Mouse (Mus musculus) heart, adult 11 months (tissue): ENCODE measurements around the gene Sos2.

Experiments
- DNase-seq: peaks from one replicate; pipeline ENCODE4 v3.0.0; 2022

Gene Sos2

GRCm38 (mm10) chr12:69681566-69682061 is at the start of gene Sos2:
Gene Sos2, minus strand, starts transcription at chr12:69681852.
- peak; percentile 96 for DNase-seq

GRCm38 (mm10) chr12:69730306-69730705 is 48.7 kb upstream of the Sos2 start:
- peak; percentile 72 for DNase-seq

- DNase-seq: peak; percentile 50
These were observed 47.6 kb upstream of the Sos2 start for GRCm38 (mm10) chr12:69729246-69729645.

- peak; percentile 100 for DNase-seq
These were observed 43.2 kb upstream of the Sos2 start, which contains the start of the genes L2hgdh and Atp5s for GRCm38 (mm10) chr12:69724711-69725460. Gene L2hgdh, minus strand, starts transcription at chr12:69724873. Gene Atp5s, plus strand, starts transcription at chr12:69724950.

- DNase-seq: peak; percentile 87
These were observed 42.5 kb upstream of the Sos2 start for GRCm38 (mm10) chr12:69724018-69724710.

- DNase-seq: peak; percentile 90
These were observed 41.7 kb upstream of the Sos2 start for GRCm38 (mm10) chr12:69723376-69723775.

- no peak for DNase-seq
These were observed 41.2 kb upstream of the Sos2 start for GRCm38 (mm10) chr12:69722857-69723256.

- no peak for DNase-seq
These were observed 32.0 kb upstream of the Sos2 start for GRCm38 (mm10) chr12:69713628-69714027.

- no peak for DNase-seq
These were observed 23.3 kb upstream of the Sos2 start for GRCm38 (mm10) chr12:69704799-69705458.

- no peak for DNase-seq
These were observed 16.7 kb upstream of the Sos2 start for GRCm38 (mm10) chr12:69698352-69698751.

GRCm38 (mm10) chr12:69696746-69697145 is 15.1 kb upstream of the Sos2 start:
- no peak for DNase-seq

GRCm38 (mm10) chr12:69693471-69693870 is 11.8 kb upstream of the Sos2 start:
- DNase-seq: no peak

- DNase-seq: no peak
These were observed 9.1 kb upstream of the Sos2 start for GRCm38 (mm10) chr12:69690714-69691113.

- DNase-seq: no peak
These were observed 7.4 kb upstream of the Sos2 start for GRCm38 (mm10) chr12:69689094-69689493.

- peak; percentile 72 for DNase-seq
These were observed 6.7 kb upstream of the Sos2 start for GRCm38 (mm10) chr12:69688368-69688767.

- peak; percentile 98 for DNase-seq
These were observed 1.9 kb upstream of the Sos2 start for GRCm38 (mm10) chr12:69683537-69683936.

- no peak for DNase-seq
These were observed 1.3 kb upstream of the Sos2 start for GRCm38 (mm10) chr12:69682788-69683419.

GRCm38 (mm10) chr12:69682065-69682787 is 574 bp upstream of the Sos2 start:
- peak; percentile 99 for DNase-seq

- DNase-seq: peak; percentile 95
These were observed 752 bp downstream of the Sos2 start for GRCm38 (mm10) chr12:69680635-69681565.

GRCm38 (mm10) chr12:69676157-69676556 is 5.5 kb downstream of the Sos2 start:
- peak; percentile 87 for DNase-seq
